Mouse (Mus musculus) neural tube, embryonic 11.5 days (tissue): ENCODE data around the gene Ushbp1. TPM values are rescaled to one million over a fixed set of nuclear protein-coding genes. Genes with fewer than 3 reads are reported as not detected.
A peak's percentile ranks its signal among the peaks of the same experiment; 100 is the strongest.

Experiments
- ATAC-seq: fragments of 200-750 bp; cut with Nextera tagmentation; 2 replicates; pipeline ENCODE4 v1.8.0; 2017; ENCODE audit warnings: moderate number of reproducible peaks, mild to moderate bottlenecking, moderate TSS enrichment, moderate library complexity; ENCODE audit not compliant: insufficient read depth, low FRiP score, low TSS enrichment
- DNase-seq: peaks from one replicate; pipeline ENCODE4 v3.0.0-alpha.2; 2015; ENCODE audit warnings: low spot score
- H3K27ac ChIP-seq: fragments of 300-500 bp; sonication (generic); 2 replicates; pipeline ENCODE4 v1.5.1; 2014; ENCODE audit warnings: low read depth, mild to moderate bottlenecking, low read length
- H3K27me3 ChIP-seq: fragments of 300-500 bp; sonication (generic); 2 replicates; pipeline ENCODE4 v1.6.1; 2014; ENCODE audit warnings: mild to moderate bottlenecking, low read length, mixed read lengths; ENCODE audit not compliant: control insufficient read depth, insufficient read depth
- H3K36me3 ChIP-seq: fragments of 300-500 bp; sonication (generic); 2 replicates; pipeline ENCODE4 v1.6.1; 2014; ENCODE audit warnings: mild to moderate bottlenecking, low read length, moderate library complexity, mixed read lengths; ENCODE audit not compliant: control insufficient read depth, insufficient read depth
- H3K4me1 ChIP-seq: fragments of 300-500 bp; sonication (generic); 2 replicates; pipeline ENCODE4 v1.6.1; 2014; ENCODE audit warnings: low read length, mixed read lengths; ENCODE audit not compliant: control insufficient read depth, insufficient read depth
- H3K4me2 ChIP-seq: fragments of 300-500 bp; sonication (generic); 2 replicates; pipeline ENCODE4 v1.6.1; 2014; ENCODE audit warnings: low read depth, mild to moderate bottlenecking, moderate library complexity
- H3K4me3 ChIP-seq: fragments of 300-500 bp; sonication (generic); 2 replicates; pipeline ENCODE4 v1.5.1; 2014; ENCODE audit warnings: low read depth, low read length
- H3K9ac ChIP-seq: fragments of 300-500 bp; sonication (generic); 2 replicates; pipeline ENCODE4 v1.6.1; 2014; ENCODE audit warnings: mild to moderate bottlenecking, low read length
- H3K9me3 ChIP-seq: fragments of 300-500 bp; sonication (generic); 2 replicates; pipeline ENCODE4 v1.6.1; 2016; ENCODE audit warnings: low read length; ENCODE audit not compliant: control insufficient read depth
- WGBS: fragments of 180-500 bp; shearing (Covaris S2); extraction: QIAGEN DNeasy Blood & Tissue Kit; methylation state at CpG from one replicate; pipeline ENCODE4 v1.1.7; 2014; 5-methylcytosine and 5-hydroxymethylcytosine counted together
- polyA plus RNA-seq: library from polyadenylated mRNA; unstranded; fragments of >200 nt; fragmentation: Nextera tagmentation; extraction: Ambion mirVana; gene quantifications from 2 replicates; pipeline ENCODE4 v1.2.1, GENCODE M21; 2014

Ushbp1 gene
- polyA plus RNA-seq, 1 experiment from 2014 or later = 3.9 TPM

DNA sequence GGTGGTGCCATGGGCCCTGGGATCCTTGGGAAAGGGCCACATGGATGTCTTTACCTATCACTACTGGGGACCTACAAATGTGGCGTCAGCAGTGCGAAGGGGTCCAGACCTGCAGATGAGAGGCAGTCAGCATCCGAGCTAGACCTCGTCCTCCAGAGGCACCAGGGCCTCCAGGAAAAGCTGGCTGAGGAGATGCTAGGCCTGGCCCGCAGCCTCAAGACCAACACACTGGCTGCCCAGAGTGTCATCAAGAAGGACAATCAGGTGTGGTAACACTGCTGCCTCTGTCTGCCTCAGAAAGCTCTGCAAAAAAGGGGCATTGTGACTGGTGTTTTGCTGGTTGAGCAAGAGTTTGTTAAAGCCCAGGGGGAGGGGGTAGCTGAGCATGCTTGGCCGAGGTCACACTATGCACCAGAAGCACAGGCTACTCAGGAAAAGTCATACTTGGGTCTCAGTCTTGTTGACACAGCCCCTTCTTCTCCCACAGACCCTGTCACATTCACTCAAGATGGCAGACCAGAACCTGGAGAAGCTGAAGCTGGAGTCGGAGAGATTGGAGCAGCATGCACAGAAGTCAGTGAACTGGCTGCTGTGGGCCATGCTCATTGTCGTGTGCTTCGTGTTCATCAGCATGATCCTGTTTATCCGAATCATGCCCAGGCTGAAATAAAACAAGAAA lies 26.4 kb downstream of the Ushbp1 start:
- ATAC-seq (no peak), DNase-seq (no peak)
- Histone ChIP-seq H3K9ac (no peak overlapping the region), H3K9me3 (no peaks in the 10 kb centered on the region), H3K36me3 (no peaks in the 10 kb centered on the region; the same call in 1 of the 2 replicates), H3K27ac (no peak overlapping the region), H3K4me2 (no peak overlapping the region), H3K4me3 (no peak overlapping the region), H3K4me1 (peaks cover 6% of the 10 kb centered on the region), H3K27me3 (no peaks in the 10 kb centered on the region)
- 95% methylated on average over 10 of the region's 10 CpGs for WGBS

DNA sequence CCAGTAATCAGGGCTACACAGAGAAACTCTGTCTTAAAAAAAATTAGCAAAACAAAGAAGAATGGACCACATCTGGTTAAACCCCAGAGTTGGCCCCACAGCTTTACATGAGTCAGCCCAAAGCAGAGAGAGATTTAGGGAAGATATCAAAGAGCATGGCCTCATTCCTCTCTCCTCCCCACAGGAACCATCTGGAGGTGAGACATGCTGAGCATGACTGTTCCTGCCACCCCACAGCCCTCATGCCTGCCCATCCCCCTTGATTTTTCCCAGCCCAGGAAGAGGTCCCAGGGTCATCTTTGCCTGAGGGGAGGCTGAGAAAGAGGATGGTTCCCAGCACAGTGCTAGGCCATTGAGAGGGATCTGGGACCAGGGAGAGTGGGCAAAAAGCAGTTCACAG lies 27.2 kb downstream of the Ushbp1 start:
- ATAC-seq (no peak), DNase-seq (no peak)
- no peaks in the 10 kb centered on the region for H3K27me3 ChIP-seq

DNA sequence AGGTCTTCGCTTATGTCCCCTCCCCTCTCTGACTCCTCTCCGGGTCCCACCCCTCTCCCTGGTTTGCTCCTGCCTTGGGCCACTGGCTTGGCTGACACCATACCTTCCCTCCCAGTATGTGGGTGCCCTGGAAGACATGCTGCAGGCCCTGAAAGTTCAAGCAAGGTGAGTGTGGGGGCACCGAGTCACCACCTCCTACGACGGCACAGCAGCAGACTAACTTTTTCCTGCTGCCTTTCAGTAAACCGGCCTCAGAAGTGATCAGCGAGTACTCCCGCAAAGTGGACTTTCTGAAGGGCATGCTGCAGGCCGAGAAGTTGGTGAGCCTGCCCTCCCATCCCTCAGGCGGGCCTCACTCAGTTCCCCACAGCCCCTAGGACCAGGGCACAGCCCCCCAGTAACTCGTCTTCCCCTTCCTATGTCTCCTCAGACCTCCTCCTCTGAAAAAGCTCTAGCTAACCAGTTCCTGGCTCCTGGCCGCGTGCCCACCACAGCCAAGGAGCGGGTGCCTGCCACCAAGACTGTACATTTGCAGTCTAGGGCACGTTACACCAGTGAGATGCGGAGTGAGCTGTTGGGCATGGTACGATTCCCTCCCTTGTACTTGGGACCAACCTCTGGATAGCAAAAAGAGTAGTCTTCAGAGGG lies 27.9 kb downstream of the Ushbp1 start:
- DNase-seq = no peak
- H3K9ac ChIP-seq = peak overlapping the region; percentile 49
- no peaks in the 10 kb centered on the region for H3K27me3 ChIP-seq
- H3K36me3 ChIP-seq = no peaks in the 10 kb centered on the region; the same call in 1 of the 2 replicates
- peak overlapping the region; percentile 60 for H3K4me3 ChIP-seq
- H3K27ac ChIP-seq = no peak overlapping the region
- 52% methylated on average over 17 of the region's 17 CpGs for WGBS
- H3K4me1 ChIP-seq = peaks cover 6% of the 10 kb centered on the region
- no peak for ATAC-seq
- peak overlapping the region; percentile 70 for H3K4me2 ChIP-seq
- H3K9me3 ChIP-seq = no peaks in the 10 kb centered on the region

More for the DNA sequence above, 27.2 kb downstream of the Ushbp1 start:
- Histone ChIP-seq H3K9me3 (no peaks in the 10 kb centered on the region), H3K4me1 (peaks cover 6% of the 10 kb centered on the region), H3K27ac (no peak overlapping the region), H3K9ac (no peak overlapping the region), H3K4me2 (no peak overlapping the region), H3K36me3 (no peaks in the 10 kb centered on the region; the same call in 1 of the 2 replicates), H3K4me3 (no peak overlapping the region)

- under 1% methylated on average over 56 of the region's 56 CpGs for WGBS
Observed at GRCm38 (mm10) chr8:71366771-71367528, 28.7 kb downstream of the Ushbp1 start, which contains the start of gene Use1. TSS of gene Use1 (plus strand) at chr8:71366848.

GRCm38 (mm10) chr8:71358026-71358425 lies 37.6 kb downstream of the Ushbp1 start:
- 77% methylated on average over 3 of the region's 3 CpGs for WGBS
- no peak for ATAC-seq

More at GRCm38 (mm10) chr8:71366771-71367528, 28.7 kb downstream of the Ushbp1 start, which contains the start of gene Use1:
- Histone ChIP-seq H3K9ac (peak within 1 kb of the TSS; percentile 69), H3K4me1 (peaks cover 6% of the 10 kb centered on the region), H3K4me2 (peak within 1 kb of the TSS; percentile 70), H3K4me3 (peak within 1 kb of the TSS; percentile 60), H3K36me3 (no peaks in the 10 kb centered on the region; the same call in 1 of the 2 replicates), H3K27ac (peak within 1 kb of the TSS; percentile 79), H3K27me3 (no peaks in the 10 kb centered on the region), H3K9me3 (no peaks in the 10 kb centered on the region)
- peak; percentile 93 for DNase-seq
- peak; percentile 75 for ATAC-seq

DNA sequence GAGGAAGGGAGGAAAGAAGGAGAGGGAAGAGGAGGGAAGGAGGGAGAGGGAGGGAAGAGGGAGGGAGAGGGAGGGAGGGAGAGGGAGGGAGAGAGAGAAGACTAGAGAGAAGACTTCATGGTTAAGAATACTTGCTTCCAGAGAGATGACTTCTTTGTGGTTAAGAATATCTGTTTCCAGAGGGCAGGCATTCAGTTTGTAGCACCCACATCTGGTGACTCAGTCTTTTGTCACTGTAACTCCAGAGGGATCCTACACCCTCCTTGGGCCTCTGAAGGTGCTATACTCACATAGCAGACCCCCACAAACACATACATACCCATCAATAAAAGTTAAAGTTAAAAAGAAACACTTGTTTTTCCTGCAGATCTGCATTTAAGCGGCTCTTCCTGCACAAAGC lies 44.1 kb downstream of the Ushbp1 start:
- ATAC-seq (no peak), DNase-seq (no peak)
- H3K4me2 ChIP-seq = no peak overlapping the region
- no peaks in the 10 kb centered on the region for H3K9me3 ChIP-seq
- WGBS = 94% methylated on average over 1 of the region's 1 CpGs
- H3K4me3 ChIP-seq = no peak overlapping the region
- H3K27ac ChIP-seq = no peak overlapping the region
- peaks cover 21% of the 10 kb centered on the region for H3K36me3 ChIP-seq
- H3K4me1 ChIP-seq = no peaks in the 10 kb centered on the region
- H3K9ac ChIP-seq = no peak overlapping the region
- H3K27me3 ChIP-seq = no peaks in the 10 kb centered on the region

More at GRCm38 (mm10) chr8:71358026-71358425, 37.6 kb downstream of the Ushbp1 start:
- Histone ChIP-seq H3K27me3 (no peaks in the 10 kb centered on the region), H3K9ac (no peak overlapping the region), H3K36me3 (peaks cover 11% of the 10 kb centered on the region), H3K4me1 (no peaks in the 10 kb centered on the region), H3K27ac (no peak overlapping the region), H3K4me3 (no peak overlapping the region), H3K4me2 (no peak overlapping the region), H3K9me3 (no peaks in the 10 kb centered on the region)
- no peak for DNase-seq

GRCm38 (mm10) chr8:71351117-71351516 lies 44.5 kb downstream of the Ushbp1 start:
- WGBS = 79% methylated on average over 3 of the region's 3 CpGs
- no peak for ATAC-seq
- peaks cover 20% of the 10 kb centered on the region for H3K36me3 ChIP-seq

GRCm38 (mm10) chr8:71346581-71346980 lies 49.0 kb downstream of the Ushbp1 start:
- ATAC-seq (no peak), DNase-seq (no peak)
- H3K27ac ChIP-seq = no peak overlapping the region
- H3K9ac ChIP-seq = no peak overlapping the region
- H3K36me3 ChIP-seq = peaks cover 19% of the 10 kb centered on the region
- WGBS = 81% methylated on average over 1 of the region's 1 CpGs
- H3K9me3 ChIP-seq = no peaks in the 10 kb centered on the region
- no peaks in the 10 kb centered on the region for H3K4me1 ChIP-seq
- H3K27me3 ChIP-seq = no peaks in the 10 kb centered on the region
- H3K4me3 ChIP-seq = no peak overlapping the region
- no peak overlapping the region for H3K4me2 ChIP-seq

More at GRCm38 (mm10) chr8:71351117-71351516, 44.5 kb downstream of the Ushbp1 start:
- Histone ChIP-seq H3K9me3 (no peaks in the 10 kb centered on the region), H3K4me2 (no peak overlapping the region), H3K27ac (no peak overlapping the region), H3K9ac (no peak overlapping the region), H3K4me1 (no peaks in the 10 kb centered on the region), H3K4me3 (no peak overlapping the region), H3K27me3 (no peaks in the 10 kb centered on the region)
- no peak for DNase-seq
